Mouse (Mus musculus) large intestine, adult 2 months (tissue): ENCODE results near the gene Psmd1. TPM values are rescaled to one million over a fixed set of nuclear protein-coding genes. Genes with fewer than 3 reads are reported as not detected.

Experiments used
- DNase-seq: peaks from one replicate; pipeline ENCODE4 v3.0.0-alpha.2; 2012; ENCODE audit warnings: low read depth, low spot score
- WGBS: fragments of 180-500 bp; shearing (Covaris S2); methylation state at CpG from one replicate; pipeline ENCODE4 v1.1.7; 2018; 5-methylcytosine and 5-hydroxymethylcytosine counted together
- polyA plus RNA-seq: library from polyadenylated mRNA; depleted of rRNA; stranded (reverse); fragments of >200 nt; gene quantifications from 2 replicates; pipeline ENCODE4 v1.2.3, GENCODE M21; 2012; rRNA removed

Gene Psmd1
- polyA plus RNA-seq, 1 experiment = 55.9 TPM

- peak; percentile 87 for DNase-seq
- 2% methylated on average over 40 of the region's 40 CpGs for WGBS
These were observed 90.1 kb downstream of the Psmd1 start, which contains the start of gene Armc9 for GRCm38 (mm10) chr1:86154133-86154823. Armc9 (plus strand) TSS chr1:86154780.

- WGBS = 0% methylated on average over 18 of the region's 18 CpGs
- no peak for DNase-seq
These were observed 90.6 kb downstream of the Psmd1 start for GRCm38 (mm10) chr1:86154824-86155164.

- DNase-seq = no peak
- WGBS = 85% methylated on average over 3 of the region's 3 CpGs
These were observed 91.9 kb downstream of the Psmd1 start for GRCm38 (mm10) chr1:86156075-86156474.

GRCm38 (mm10) chr1:86156595-86156994 lies 92.4 kb downstream of the Psmd1 start:
- no peak for DNase-seq
- 93% methylated on average over 6 of the region's 6 CpGs for WGBS

GRCm38 (mm10) chr1:86160059-86160458 lies 95.9 kb downstream of the Psmd1 start:
- 86% methylated on average over 6 of the region's 6 CpGs for WGBS
- no peak for DNase-seq

GRCm38 (mm10) chr1:86160479-86160878 lies 96.3 kb downstream of the Psmd1 start:
- DNase-seq = no peak
- 94% methylated on average over 5 of the region's 5 CpGs for WGBS

GRCm38 (mm10) chr1:86161061-86161460 lies 96.9 kb downstream of the Psmd1 start:
- DNase-seq = no peak
- WGBS = 94% methylated on average over 5 of the region's 5 CpGs

- 96% methylated on average over 5 of the region's 5 CpGs for WGBS
These were observed 110.4 kb downstream of the Psmd1 start for GRCm38 (mm10) chr1:86174602-86175001.

GRCm38 (mm10) chr1:86176066-86176465 lies 111.9 kb downstream of the Psmd1 start:
- 32% methylated on average over 2 of the region's 2 CpGs for WGBS
- peak; percentile 60 for DNase-seq

More at GRCm38 (mm10) chr1:86174602-86175001, 110.4 kb downstream of the Psmd1 start:
- no peak for DNase-seq

GRCm38 (mm10) chr1:86178462-86179253 lies 114.5 kb downstream of the Psmd1 start:
- WGBS = 45% methylated on average over 7 of the region's 7 CpGs
- DNase-seq = peak; percentile 87

GRCm38 (mm10) chr1:86182004-86182709 lies 118.0 kb downstream of the Psmd1 start:
- no peak for DNase-seq
- 57% methylated on average over 5 of the region's 5 CpGs for WGBS

GRCm38 (mm10) chr1:86183577-86184263 lies 119.5 kb downstream of the Psmd1 start:
- no peak for DNase-seq
- WGBS = 70% methylated on average over 4 of the region's 4 CpGs

- 85% methylated on average over 7 of the region's 7 CpGs for WGBS
- DNase-seq = no peak
These were observed 122.6 kb downstream of the Psmd1 start for GRCm38 (mm10) chr1:86186762-86187161.

- WGBS = 60% methylated on average over 2 of the region's 2 CpGs
- no peak for DNase-seq
These were observed 123.7 kb downstream of the Psmd1 start for GRCm38 (mm10) chr1:86187856-86188255.

- DNase-seq = no peak
- 80% methylated on average over 2 of the region's 2 CpGs for WGBS
These were observed 124.1 kb downstream of the Psmd1 start for GRCm38 (mm10) chr1:86188271-86188670.

Other genes with a start within 250 kb of the Psmd1 start
- 107 and 112 TPM in 2 replicates for gene Itm2c, start 170.1 kb upstream of the Psmd1 start, polyA plus RNA-seq
- 0.14 and 0.21 TPM in 2 replicates for gene 4933407L21Rik, start 135.9 kb upstream of the Psmd1 start, polyA plus RNA-seq
- 2.0 and 4.9 TPM in 2 replicates for gene Gpr55, start 103.4 kb upstream of the Psmd1 start, polyA plus RNA-seq
- gene Spata3, start 47.6 kb upstream of the Psmd1 start, polyA plus RNA-seq = not detected in 2 replicates
- 4.2 and 7.3 TPM in 2 replicates for gene 2810459M11Rik, start 18.5 kb upstream of the Psmd1 start, polyA plus RNA-seq
- gene Htr2b, start 47.6 kb downstream of the Psmd1 start, polyA plus RNA-seq = 2.0 and 3.8 TPM in 2 replicates
- gene Gm21972, start 69.2 kb downstream of the Psmd1 start, polyA plus RNA-seq = not detected in 2 replicates
- 1.8 and 1.9 TPM in 2 replicates for gene Armc9, start 90.4 kb downstream of the Psmd1 start, polyA plus RNA-seq
- 89.1 and 133 TPM in 2 replicates for gene B3gnt7, start 238.4 kb downstream of the Psmd1 start, polyA plus RNA-seq